Mouse (Mus musculus): ENCODE measurements at regions not wholly inside any gene's neighbourhood (a gene's known extent, or its start where the extent isn't known, plus 50 kb on each side); places are given as distances from the start of the nearest gene placed in this dataset.

GRCm38 (mm10) chr14:86453142-86453541, 687.9 kb downstream of the Diaph3 start:
- TF ChIP-seq CTCF (IDR thresholded peaks at IDR 0.05; ENCODE audit: insufficient read depth, low read depth, low read length) (no peak), POLR2A (IDR thresholded peaks at IDR 0.05; ENCODE audit: insufficient read depth, low read depth, low read length) (no peak)

Measured in olfactory bulb, adult 2 months (tissue).